Mouse (Mus musculus): ENCODE measurements around the gene Creb3l4. TPM values are rescaled to one million over a fixed set of nuclear protein-coding genes. Genes with fewer than 3 reads are reported as not detected.

Creb3l4 gene
- total and polyA plus RNA-seq, 3 experiments, result 0.14 to 0.55 (median 0.16) TPM

- H3K27ac ChIP-seq, result no peak overlapping the region
- intact Hi-C loops (cut with DNase I), result loop anchor here (5.0 kb wide), 1 partner anchor 56 kb away; the partner anchor contains the start of genes Rab13 and Rps27
- no peaks in the 10 kb centered on the region for H3K36me3 ChIP-seq (ENCODE audit: control insufficient read depth, insufficient read depth, low read length)
- WGBS, result 95% methylated on average over 11 of the region's 11 CpGs
- TF ChIP-seq CTCF (IDR thresholded peaks at IDR 0.05) (no peak), EP300 (IDR thresholded peaks at IDR 0.05; ENCODE audit: insufficient read depth, low read depth, low read length) (no peak), POLR2A (IDR thresholded peaks at IDR 0.05; ENCODE audit: insufficient read depth, low read depth, low read length) (no peak)
- no peak for DNase-seq
- H3K4me3 ChIP-seq, result no peak overlapping the region
- H3K79me2 ChIP-seq (replicated peaks; ENCODE audit: control insufficient read depth, insufficient read depth, low read length), result no peaks in the 10 kb centered on the region
- H3K9ac ChIP-seq (ENCODE audit: low read depth, low read length), result no peak overlapping the region
- H3K4me1 ChIP-seq (ENCODE audit: control insufficient read depth, insufficient read depth, low read length), result peaks cover 5% of the 10 kb centered on the region; the same call in 1 of the 2 replicates
- no peaks in the 10 kb centered on the region for H3K27me3 ChIP-seq (ENCODE audit: control insufficient read depth, insufficient read depth, low read length)
Observed at GRCm38 (mm10) chr3:90268190-90268589, 24.9 kb upstream of the Creb3l4 start.

GRCm38 (mm10) chr3:90266901-90267775, 23.8 kb upstream of the Creb3l4 start:
- Histone ChIP-seq H3K9ac (ENCODE audit: low read depth, low read length) (no peak overlapping the region), H3K27ac (peak overlapping the region; percentile 100), H3K27me3 (ENCODE audit: control insufficient read depth, insufficient read depth, low read length) (no peaks in the 10 kb centered on the region), H3K4me3 (no peak overlapping the region), H3K79me2 (replicated peaks; ENCODE audit: control insufficient read depth, insufficient read depth, low read length) (no peaks in the 10 kb centered on the region), H3K4me1 (ENCODE audit: control insufficient read depth, insufficient read depth, low read length) (peaks cover 5% of the 10 kb centered on the region; the same call in 1 of the 2 replicates), H3K36me3 (ENCODE audit: control insufficient read depth, insufficient read depth, low read length) (no peaks in the 10 kb centered on the region)
- DNase-seq, result no peak
- intact Hi-C loops (cut with DNase I), result loop anchor here (5.0 kb wide), 1 partner anchor 55 kb away; the partner anchor contains the start of genes Rab13 and Rps27
- 88% methylated on average over 20 of the region's 20 CpGs for WGBS
- TF ChIP-seq POLR2A (IDR thresholded peaks at IDR 0.05; ENCODE audit: insufficient read depth, low read depth, low read length) (no peak), EP300 (IDR thresholded peaks at IDR 0.05; ENCODE audit: insufficient read depth, low read depth, low read length) (no peak), CTCF (IDR thresholded peaks at IDR 0.05) (no peak)

GRCm38 (mm10) chr3:90265932-90266741, 22.8 kb upstream of the Creb3l4 start:
- Histone ChIP-seq H3K27ac (peak overlapping the region; percentile 100), H3K9ac (ENCODE audit: low read depth, low read length) (peak overlapping the region; percentile 96), H3K36me3 (ENCODE audit: control insufficient read depth, insufficient read depth, low read length) (no peaks in the 10 kb centered on the region), H3K27me3 (ENCODE audit: control insufficient read depth, insufficient read depth, low read length) (no peaks in the 10 kb centered on the region), H3K4me3 (peak overlapping the region; percentile 89), H3K4me1 (ENCODE audit: control insufficient read depth, insufficient read depth, low read length) (peaks cover 5% of the 10 kb centered on the region; the same call in 1 of the 2 replicates), H3K79me2 (replicated peaks; ENCODE audit: control insufficient read depth, insufficient read depth, low read length) (no peaks in the 10 kb centered on the region)
- peak; percentile 62 to 65 for DNase-seq
- TF ChIP-seq CTCF (IDR thresholded peaks at IDR 0.05), result no peak
- peak; percentile 24; the same call in 1 of the 2 replicates for TF ChIP-seq POLR2A (IDR thresholded peaks at IDR 0.05; ENCODE audit: insufficient read depth, low read depth, low read length)
- intact Hi-C loops (cut with DNase I), result loop anchor here (1.0 to 5.0 kb wide), 4 partner anchors 27 to 107 kb away; partner anchors contain the start of genes Gatad2b, Rab13 and Rps27
- WGBS, result 11% methylated on average over 16 of the region's 16 CpGs

- intact Hi-C loops (cut with DNase I), result loop anchor here (1.0 to 5.0 kb wide), 4 partner anchors 28 to 108 kb away; partner anchors contain the start of genes Gatad2b, Rab13 and Rps27
- Histone ChIP-seq H3K27ac (peak within 1 kb of the TSS; percentile 100), H3K4me1 (ENCODE audit: control insufficient read depth, insufficient read depth, low read length) (peaks cover 5% of the 10 kb centered on the region; the same call in 1 of the 2 replicates), H3K4me3 (peak within 1 kb of the TSS; percentile 89), H3K27me3 (ENCODE audit: control insufficient read depth, insufficient read depth, low read length) (no peaks in the 10 kb centered on the region), H3K9ac (ENCODE audit: low read depth, low read length) (peak within 1 kb of the TSS; percentile 96), H3K79me2 (replicated peaks; ENCODE audit: control insufficient read depth, insufficient read depth, low read length) (no peaks in the 10 kb centered on the region), H3K36me3 (ENCODE audit: control insufficient read depth, insufficient read depth, low read length) (no peaks in the 10 kb centered on the region)
- DNase-seq, result peak; percentile 95 to 96
- WGBS, result 2% methylated on average over 79 of the region's 87 CpGs
- TF ChIP-seq POLR2A (IDR thresholded peaks at IDR 0.05; ENCODE audit: insufficient read depth, low read depth, low read length), result peak; percentile 82
- TF ChIP-seq CTCF (IDR thresholded peaks at IDR 0.05), result peak; percentile 83
- TF ChIP-seq EP300 (IDR thresholded peaks at IDR 0.05; ENCODE audit: insufficient read depth, low read depth, low read length), result peak; percentile 74; the same call in 1 of the 2 replicates
Observed at GRCm38 (mm10) chr3:90265034-90265931, 22.0 kb upstream of the Creb3l4 start, which contains the start of gene Dennd4b. TSS of gene Dennd4b (plus strand) at chr3:90265185.

GRCm38 (mm10) chr3:90264687-90265033, 21.3 kb upstream of the Creb3l4 start:
- H3K4me1 ChIP-seq (ENCODE audit: control insufficient read depth, insufficient read depth, low read length), result peaks cover 5% of the 10 kb centered on the region; the same call in 1 of the 2 replicates
- H3K27ac ChIP-seq, result peak overlapping the region; percentile 100
- peak overlapping the region; percentile 89 for H3K4me3 ChIP-seq
- no peaks in the 10 kb centered on the region for H3K36me3 ChIP-seq (ENCODE audit: control insufficient read depth, insufficient read depth, low read length)
- 31% methylated on average over 10 of the region's 10 CpGs for WGBS
- no peaks in the 10 kb centered on the region for H3K79me2 ChIP-seq (replicated peaks; ENCODE audit: control insufficient read depth, insufficient read depth, low read length)
- intact Hi-C loops (cut with DNase I), result loop anchor here (1.0 to 5.0 kb wide), 4 partner anchors 28 to 109 kb away; partner anchors contain the start of genes Gatad2b, Rab13 and Rps27
- no peak for TF ChIP-seq POLR2A (IDR thresholded peaks at IDR 0.05; ENCODE audit: insufficient read depth, low read depth, low read length)
- no peak for TF ChIP-seq EP300 (IDR thresholded peaks at IDR 0.05; ENCODE audit: insufficient read depth, low read depth, low read length)
- TF ChIP-seq CTCF (IDR thresholded peaks at IDR 0.05), result no peak
- H3K27me3 ChIP-seq (ENCODE audit: control insufficient read depth, insufficient read depth, low read length), result no peaks in the 10 kb centered on the region
- DNase-seq, result no peak
- H3K9ac ChIP-seq (ENCODE audit: low read depth, low read length), result peak overlapping the region; percentile 57

Measured in heart, adult 2 months (tissue).